Mouse (Mus musculus) lung, postnatal 0 days (tissue): ENCODE data around the gene Adamts17. TPM values are rescaled to one million over a fixed set of nuclear protein-coding genes. Genes with fewer than 3 reads are reported as not detected.

Source experiments
- ATAC-seq: fragments of 200-750 bp; cut with Nextera tagmentation; 2 replicates; pipeline ENCODE4 v1.8.0; 2017; ENCODE audit warnings: moderate library complexity
- DNase-seq: peaks from one replicate; pipeline ENCODE4 v3.0.0-alpha.2; 2016; ENCODE audit warnings: low spot score
- H3K27ac ChIP-seq: fragments of 300-500 bp; sonication (generic); 2 replicates; pipeline ENCODE4 v1.5.1; 2014; ENCODE audit warnings: antibody characterized with exemption, mild to moderate bottlenecking, low read length, mixed read lengths
- H3K27me3 ChIP-seq: fragments of 300-500 bp; sonication (generic); replicated peaks from 2 replicates; pipeline ENCODE4 v1.6.1; 2014; ENCODE audit warnings: low read length, mixed read lengths; ENCODE audit not compliant: insufficient read depth
- H3K36me3 ChIP-seq: fragments of 300-500 bp; sonication (generic); 2 replicates; pipeline ENCODE4 v1.6.1; 2014; ENCODE audit warnings: low read length, mixed read lengths; ENCODE audit not compliant: insufficient read depth
- H3K4me1 ChIP-seq: fragments of 300-500 bp; sonication (generic); 2 replicates; pipeline ENCODE4 v1.6.1; 2014; ENCODE audit warnings: antibody characterized with exemption, low read depth, low read length, mixed read lengths; ENCODE audit not compliant: insufficient read depth
- H3K4me2 ChIP-seq: fragments of 300-500 bp; sonication (generic); replicated peaks from 2 replicates; pipeline ENCODE4 v1.6.1; 2014; ENCODE audit warnings: low read depth, mild to moderate bottlenecking, low read length, moderate library complexity, mixed read lengths
- H3K4me3 ChIP-seq: fragments of 300-500 bp; sonication (generic); 2 replicates; pipeline ENCODE4 v1.5.1; 2014; ENCODE audit warnings: low read depth, low read length
- H3K9ac ChIP-seq: fragments of 300-500 bp; sonication (generic); replicated peaks from 2 replicates; pipeline ENCODE4 v1.6.1; 2014; ENCODE audit warnings: low read depth, mild to moderate bottlenecking
- H3K9me3 ChIP-seq: fragments of 300-500 bp; sonication (generic); 2 replicates; pipeline ENCODE4 v1.6.1; 2016; ENCODE audit warnings: low read length, mixed read lengths
- CTCF ChIP-seq: IDR thresholded peaks from 2 replicates; pipeline ENCODE4 v1.5.1; 2016; ENCODE audit warnings: antibody characterized with exemption, mild to moderate bottlenecking
- EP300 ChIP-seq: IDR thresholded peaks from 2 replicates; pipeline ENCODE4 v1.6.1; 2016; ENCODE audit warnings: antibody characterized with exemption, mild to moderate bottlenecking, control low read depth
- WGBS: fragments of 180-500 bp; shearing (Covaris S2); extraction: QIAGEN DNeasy Blood & Tissue Kit; methylation state at CpG from one replicate; pipeline ENCODE4 v1.1.7; 2014; 5-methylcytosine and 5-hydroxymethylcytosine counted together
- polyA plus RNA-seq: library from polyadenylated mRNA; unstranded; fragments of >200 nt; fragmentation: Nextera tagmentation; extraction: Ambion mirVana; gene quantifications from 2 replicates; pipeline ENCODE4 v1.2.1, GENCODE M21; 2015

The Adamts17 gene
- polyA plus RNA-seq, 1 experiment from 2014 or later = 14.5 TPM

- Histone ChIP-seq H3K9ac (no peak overlapping the region), H3K9me3 (no peaks in the 10 kb centered on the region), H3K27ac (no peak overlapping the region), H3K36me3 (no peaks in the 10 kb centered on the region), H3K4me2 (no peak overlapping the region), H3K4me1 (no peaks in the 10 kb centered on the region), H3K4me3 (no peak overlapping the region), H3K27me3 (no peaks in the 10 kb centered on the region)
- WGBS = 46% methylated on average over 3 of the region's 3 CpGs
- ATAC-seq = no peak
- DNase-seq = no peak
- TF ChIP-seq EP300 (no peak), CTCF (no peak)
These were observed 313.1 kb downstream of the Adamts17 start for GRCm38 (mm10) chr7:67152626-67153025.

- TF ChIP-seq EP300 = no peak
- TF ChIP-seq CTCF = no peak
- no peak overlapping the region for H3K9ac ChIP-seq
- no peaks in the 10 kb centered on the region for H3K4me1 ChIP-seq
- H3K36me3 ChIP-seq = no peaks in the 10 kb centered on the region
- 94% methylated on average over 8 of the region's 8 CpGs for WGBS
- no peak overlapping the region for H3K4me3 ChIP-seq
- DNase-seq (no peak), ATAC-seq (no peak)
- no peaks in the 10 kb centered on the region for H3K27me3 ChIP-seq
- H3K4me2 ChIP-seq = no peak overlapping the region
- H3K27ac ChIP-seq = no peak overlapping the region
- no peaks in the 10 kb centered on the region for H3K9me3 ChIP-seq
These were observed 322.6 kb downstream of the Adamts17 start for GRCm38 (mm10) chr7:67162135-67162534.

- Histone ChIP-seq H3K9me3 (no peaks in the 10 kb centered on the region), H3K4me2 (no peak overlapping the region), H3K36me3 (no peaks in the 10 kb centered on the region), H3K27ac (no peak overlapping the region), H3K27me3 (no peaks in the 10 kb centered on the region), H3K4me3 (no peak overlapping the region), H3K9ac (no peak overlapping the region), H3K4me1 (no peaks in the 10 kb centered on the region)
- TF ChIP-seq EP300 = no peak
- TF ChIP-seq CTCF = no peak
- ATAC-seq = no peak
- WGBS = 74% methylated on average over 9 of the region's 9 CpGs
- no peak for DNase-seq
These were observed 328.8 kb downstream of the Adamts17 start for GRCm38 (mm10) chr7:67168288-67168687.

- Histone ChIP-seq H3K4me3 (no peak overlapping the region), H3K9me3 (no peaks in the 10 kb centered on the region), H3K27ac (no peak overlapping the region), H3K4me2 (no peak overlapping the region), H3K9ac (no peak overlapping the region), H3K36me3 (no peaks in the 10 kb centered on the region), H3K27me3 (no peaks in the 10 kb centered on the region), H3K4me1 (no peaks in the 10 kb centered on the region)
- ATAC-seq (no peak), DNase-seq (no peak)
- WGBS = 58% methylated on average over 9 of the region's 9 CpGs
- TF ChIP-seq EP300 = no peak
- TF ChIP-seq CTCF = no peak
These were observed 329.4 kb downstream of the Adamts17 start for GRCm38 (mm10) chr7:67168763-67169569.

- 76% methylated on average over 2 of the region's 2 CpGs for WGBS
- ATAC-seq = no peak
These were observed 334.1 kb downstream of the Adamts17 start for GRCm38 (mm10) chr7:67173522-67174195.

GRCm38 (mm10) chr7:67183786-67184185, 344.3 kb downstream of the Adamts17 start:
- ATAC-seq = no peak
- no peak overlapping the region for H3K4me2 ChIP-seq
- no peak overlapping the region for H3K27ac ChIP-seq
- no peaks in the 10 kb centered on the region for H3K36me3 ChIP-seq
- no peak for TF ChIP-seq EP300
- TF ChIP-seq CTCF = no peak
- WGBS = 22% methylated on average over 4 of the region's 4 CpGs
- no peaks in the 10 kb centered on the region for H3K9me3 ChIP-seq
- no peaks in the 10 kb centered on the region for H3K4me1 ChIP-seq
- H3K4me3 ChIP-seq = no peak overlapping the region
- no peak overlapping the region for H3K9ac ChIP-seq
- no peaks in the 10 kb centered on the region for H3K27me3 ChIP-seq
- DNase-seq = no peak

More at GRCm38 (mm10) chr7:67173522-67174195, 334.1 kb downstream of the Adamts17 start:
- Histone ChIP-seq H3K9ac (no peak overlapping the region), H3K9me3 (no peaks in the 10 kb centered on the region), H3K27me3 (no peaks in the 10 kb centered on the region), H3K27ac (no peak overlapping the region), H3K4me1 (no peaks in the 10 kb centered on the region), H3K36me3 (no peaks in the 10 kb centered on the region), H3K4me3 (no peak overlapping the region), H3K4me2 (no peak overlapping the region)
- DNase-seq = no peak
- TF ChIP-seq EP300 = no peak
- TF ChIP-seq CTCF = no peak
